Mouse (Mus musculus) gastrocnemius, postnatal 25 days (tissue): ENCODE results near the gene Zfp704. TPM values are rescaled to one million over a fixed set of nuclear protein-coding genes. Genes with fewer than 3 reads are reported as not detected.

Source experiments
- DNase-seq: peaks from one replicate; pipeline ENCODE4 v3.0.0; 2022
- total RNA-seq, 2 experiments: library from RNA; stranded (reverse); gene quantifications; 1 replicate in 1 of 2; 2 replicates in 1 of 2; pipeline ENCODE4 v1.2.3; 2021

Gene Zfp704
- total RNA-seq, 2 experiments from 2014 or later, result 5.1 to 5.2 TPM

DNA sequence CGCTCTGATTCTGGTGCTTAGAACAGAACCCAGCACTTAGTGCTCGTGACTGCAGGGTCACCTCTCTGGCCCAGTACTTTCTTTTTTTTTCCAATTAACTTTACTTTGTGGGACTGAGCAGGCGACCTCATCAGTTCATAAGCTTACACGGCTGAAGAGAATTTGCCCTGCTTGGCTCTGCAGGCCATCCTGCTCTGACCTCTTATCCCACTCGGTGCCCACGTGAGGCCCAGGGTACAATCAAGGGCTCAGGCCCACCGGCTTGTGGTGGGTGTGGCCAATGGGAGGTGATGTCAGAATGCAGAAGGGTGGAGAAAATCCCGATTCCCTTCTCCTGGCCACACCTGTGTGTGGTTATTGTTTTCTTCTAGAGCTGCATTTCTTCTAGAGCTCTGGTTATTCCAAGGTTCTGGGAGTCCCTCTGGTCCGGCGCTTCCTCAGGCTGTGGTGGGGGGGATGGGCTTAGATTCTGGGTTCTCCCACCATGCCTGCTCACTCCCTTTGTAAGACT, 153.4 kb downstream of the Zfp704 start:
- no peak for DNase-seq

DNA sequence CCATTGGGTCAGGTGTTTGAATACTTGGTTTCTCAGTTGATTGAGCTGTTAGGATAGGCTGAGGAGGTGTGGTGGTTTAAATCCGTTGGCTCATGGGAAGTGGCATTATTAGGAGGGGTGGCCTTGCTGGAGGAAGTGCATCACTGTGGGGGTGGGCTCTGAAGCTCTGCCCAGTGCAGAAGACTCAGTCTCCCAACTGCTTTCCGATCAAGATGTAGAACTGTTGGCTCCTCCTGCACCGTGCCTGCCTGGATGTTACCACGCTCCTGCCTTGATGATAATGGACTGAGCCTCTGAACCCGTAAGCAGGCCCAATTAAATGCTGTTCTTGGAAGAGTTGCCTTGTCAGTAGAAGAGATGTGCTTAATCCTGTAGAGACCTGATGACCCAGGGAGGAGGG, 154.5 kb downstream of the Zfp704 start:
- DNase-seq, result no peak

DNA sequence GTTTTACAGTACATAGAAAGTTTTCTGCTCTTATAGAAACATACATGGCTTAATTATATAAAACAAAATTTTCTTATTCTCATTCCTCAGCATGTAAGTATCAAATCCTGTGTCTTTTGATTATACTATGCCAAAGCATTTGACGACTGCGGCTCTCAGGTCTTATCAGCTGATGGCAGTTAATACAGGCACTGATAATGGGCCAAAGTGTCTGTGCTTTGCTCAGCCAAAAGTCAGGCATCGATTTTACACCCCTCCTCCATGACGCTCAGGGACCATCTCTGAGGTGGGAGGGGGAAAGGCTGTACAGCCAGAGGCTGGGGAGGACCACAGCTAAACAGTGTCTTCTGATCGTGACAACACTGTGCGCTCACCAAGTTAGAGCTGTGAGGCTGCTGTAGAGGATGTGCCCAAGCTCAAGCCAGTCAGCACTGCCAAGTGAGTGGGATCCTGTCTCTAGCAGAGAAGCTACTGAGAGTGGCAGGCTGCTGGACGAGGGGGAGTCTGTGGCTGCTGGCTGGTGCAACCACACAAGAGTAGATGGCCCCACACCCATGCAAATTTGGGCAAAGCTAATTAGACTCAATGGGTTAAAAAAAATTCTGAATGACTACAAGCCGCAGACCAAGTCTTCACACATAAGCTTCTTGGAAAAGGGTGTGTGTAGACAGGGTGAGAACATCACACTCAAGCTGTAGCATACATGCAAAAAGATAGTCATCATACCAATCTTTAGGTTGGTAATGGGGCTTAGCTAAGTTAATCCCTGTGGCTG, 155.1 kb downstream of the Zfp704 start:
- DNase-seq, result no peak

DNA sequence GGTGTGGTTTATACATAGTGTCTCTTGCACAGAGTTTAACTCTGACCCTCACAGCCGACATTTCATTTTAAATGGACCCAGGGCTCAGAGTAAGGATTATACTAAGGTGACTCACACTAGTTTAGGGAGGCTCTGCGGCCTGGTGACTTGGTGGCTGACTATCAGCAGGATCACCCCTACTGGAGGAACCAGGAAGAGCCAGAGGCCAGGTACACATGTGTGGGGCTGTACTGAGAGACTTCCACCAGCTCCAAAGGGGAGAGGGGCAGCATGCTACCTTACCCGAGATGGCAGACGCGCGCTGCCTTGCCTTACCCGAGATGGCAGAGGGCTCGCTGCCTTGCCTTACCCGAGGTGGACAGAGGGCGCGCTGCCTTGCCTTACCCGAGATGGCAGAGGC, 159.4 kb downstream of the Zfp704 start:
- DNase-seq, result no peak

DNA sequence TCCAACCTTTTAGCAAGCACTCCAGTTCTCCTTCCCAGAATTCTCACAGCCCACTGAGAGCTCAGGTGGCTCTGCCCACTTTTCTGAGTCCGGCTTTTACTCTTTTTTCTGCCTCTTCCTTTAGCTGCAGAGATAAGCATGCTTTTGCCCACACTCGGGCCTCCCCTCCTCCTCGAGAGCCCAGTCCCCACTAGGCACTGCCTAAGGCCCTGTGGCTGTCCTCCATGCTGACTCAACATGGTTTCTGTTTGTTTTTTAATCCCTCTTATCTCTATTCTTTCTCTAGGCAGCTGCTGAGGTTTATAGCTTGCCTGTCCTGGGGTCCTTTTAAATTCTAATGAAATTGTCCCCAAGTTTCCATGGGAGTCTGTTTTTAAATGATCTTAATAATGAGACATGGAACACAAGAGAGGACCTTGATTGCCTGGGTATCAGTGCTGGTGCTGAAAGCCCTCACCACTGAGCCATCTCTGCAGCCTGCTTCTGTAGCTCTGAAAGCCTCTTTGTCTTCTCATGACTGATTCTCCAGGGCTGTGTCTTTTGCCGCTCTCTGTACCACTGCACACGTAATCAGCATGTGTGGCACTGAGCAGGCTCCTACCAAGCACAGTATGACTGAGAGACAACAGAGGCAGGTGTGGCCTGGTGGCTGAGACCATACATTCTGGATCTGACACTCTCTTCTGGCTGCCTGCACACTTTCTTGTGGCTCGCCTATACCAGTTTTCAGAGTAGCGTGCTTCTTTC, 160.5 kb downstream of the Zfp704 start:
- DNase-seq, result no peak

DNA sequence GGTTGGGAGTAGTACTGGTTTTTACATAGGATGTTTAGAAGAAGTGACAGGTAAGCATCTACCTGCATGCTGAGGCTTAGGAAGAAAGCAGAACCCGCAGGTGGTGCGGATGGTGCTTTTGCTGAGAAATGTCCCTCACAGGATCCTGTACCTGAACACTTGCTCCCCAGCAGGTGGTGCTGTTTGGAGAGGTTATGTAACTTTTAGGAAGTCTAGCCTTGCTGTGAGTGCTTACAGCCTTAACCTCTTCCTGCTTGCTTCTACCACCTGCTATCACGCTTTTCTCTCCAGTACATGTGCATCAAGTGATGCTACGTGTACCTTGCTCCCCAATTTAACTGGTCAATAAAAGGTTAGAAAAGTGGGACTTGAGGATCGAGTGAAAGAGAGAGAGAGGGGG, 161.3 kb downstream of the Zfp704 start:
- no peak for DNase-seq

DNA sequence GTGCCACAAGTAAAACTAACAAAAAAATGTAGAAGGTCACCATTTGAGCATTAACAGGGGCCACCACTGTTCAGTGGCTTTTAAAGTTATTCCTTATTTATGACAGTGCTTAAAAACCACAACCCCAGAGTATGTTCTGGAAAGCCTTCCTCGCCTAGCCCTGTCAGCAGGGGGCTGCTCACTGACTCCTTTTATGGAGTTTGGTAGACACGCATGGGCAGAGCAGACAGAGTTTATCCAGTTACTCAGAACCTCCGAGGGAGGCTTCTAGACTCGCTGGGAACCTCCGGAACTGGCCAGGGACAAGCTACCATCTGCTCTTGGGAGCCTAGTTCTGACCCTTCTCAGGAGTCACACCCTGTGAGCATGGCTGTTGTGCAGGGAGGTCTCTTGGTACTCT, 165.3 kb downstream of the Zfp704 start:
- no peak for DNase-seq

DNA sequence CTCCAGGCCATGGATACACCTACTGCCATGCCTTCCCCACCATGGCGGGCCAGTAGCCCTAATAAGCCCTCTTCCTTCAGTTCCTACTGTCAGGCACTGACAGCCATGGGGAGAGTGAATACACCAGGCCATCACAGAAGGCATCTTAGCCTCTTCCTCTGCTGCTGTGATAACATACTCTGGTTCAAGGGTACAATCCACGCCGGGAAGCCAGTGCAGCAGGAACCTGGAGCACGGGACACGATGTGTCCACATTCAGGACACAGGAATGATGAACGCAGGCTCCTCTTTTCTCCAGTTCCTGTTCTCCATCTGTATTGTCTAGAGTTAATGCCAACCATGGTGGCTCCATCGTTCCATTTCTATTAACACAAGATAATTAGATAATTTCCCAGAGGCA, 165.9 kb downstream of the Zfp704 start:
- no peak for DNase-seq

DNA sequence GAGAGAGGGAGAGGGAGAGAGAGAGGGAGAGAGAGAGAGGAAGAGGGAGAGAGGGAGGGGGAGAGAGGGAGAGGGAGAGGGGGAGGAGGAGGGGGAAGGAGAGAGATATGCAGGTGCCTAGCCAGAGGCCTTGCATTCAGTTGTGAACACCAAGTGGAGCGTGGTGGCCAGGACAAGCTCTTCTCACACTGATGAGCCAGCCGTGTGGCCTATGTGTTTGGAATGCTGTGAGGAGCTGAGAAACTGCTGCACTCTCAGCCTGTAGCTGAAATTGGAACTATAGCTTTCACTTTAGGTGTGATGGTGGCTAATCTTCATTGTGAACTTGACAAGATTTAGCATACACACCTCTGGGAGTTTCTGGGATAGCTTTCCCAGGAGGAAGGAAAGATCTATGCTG, 166.4 kb downstream of the Zfp704 start:
- no peak for DNase-seq

DNA sequence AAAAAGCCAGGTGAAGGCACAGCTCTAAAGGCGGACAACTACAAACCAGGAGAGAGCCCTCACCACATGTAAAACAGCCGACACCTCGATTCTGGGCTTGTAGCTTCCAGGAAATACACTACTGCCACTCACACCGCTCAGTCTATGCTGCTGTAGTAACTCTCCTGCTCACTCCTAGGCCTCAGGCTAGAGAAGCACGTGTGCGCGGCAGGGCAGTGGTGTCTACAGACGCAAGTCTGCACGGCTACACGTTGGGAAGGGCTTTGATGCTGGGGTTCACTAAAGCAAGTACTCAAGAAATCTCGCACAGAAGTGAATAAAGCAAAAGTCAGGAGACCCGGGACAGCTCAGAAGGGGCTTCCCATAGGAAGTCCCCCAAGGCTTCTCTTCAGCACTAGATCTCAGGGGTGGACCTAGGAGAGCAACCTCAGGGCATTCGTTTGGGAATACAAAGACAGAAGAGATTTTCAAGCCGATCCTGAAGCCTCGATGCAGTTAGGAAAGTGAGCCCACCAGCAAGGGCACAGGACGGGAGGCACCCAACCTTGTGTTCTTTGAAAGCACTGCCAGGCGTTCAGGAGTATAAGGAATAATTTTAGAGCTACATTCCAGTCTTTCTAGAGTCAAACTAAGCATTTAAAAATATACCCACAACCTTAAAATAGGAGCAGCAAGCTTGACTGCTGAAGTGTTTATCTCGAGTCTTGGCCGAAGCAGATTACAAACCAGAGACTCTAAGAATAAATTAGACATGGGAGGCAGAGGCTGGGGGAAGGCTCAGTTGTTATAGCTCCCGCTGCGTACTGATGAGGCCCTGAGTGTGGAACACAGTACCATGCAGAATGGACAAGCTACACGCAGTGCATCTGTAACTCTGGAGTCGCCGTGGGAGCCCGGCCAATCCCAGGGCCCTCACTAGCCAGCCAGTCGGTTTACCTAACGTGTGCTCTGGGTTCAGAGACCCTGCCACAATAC, 168.0 kb downstream of the Zfp704 start:
- no peak for DNase-seq

DNA sequence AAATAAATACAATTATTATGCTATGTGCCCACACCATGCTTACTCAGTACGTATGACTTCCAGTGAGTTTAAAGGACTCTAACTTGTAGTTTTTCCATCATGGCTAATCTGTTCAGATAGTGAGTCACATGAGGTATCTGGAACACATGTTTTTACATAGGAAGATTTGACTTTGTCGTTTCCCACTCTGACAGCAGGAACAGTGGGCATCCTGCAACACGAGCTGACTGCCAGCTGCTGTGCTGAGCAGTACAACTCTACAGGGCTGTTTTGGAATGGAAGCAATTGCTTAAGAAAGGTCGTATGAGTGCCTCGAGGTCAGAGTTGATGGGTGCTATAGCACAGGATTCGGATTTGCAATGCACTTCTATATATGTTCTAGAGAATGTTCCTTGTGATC, 169.4 kb downstream of the Zfp704 start:
- no peak for DNase-seq

DNA sequence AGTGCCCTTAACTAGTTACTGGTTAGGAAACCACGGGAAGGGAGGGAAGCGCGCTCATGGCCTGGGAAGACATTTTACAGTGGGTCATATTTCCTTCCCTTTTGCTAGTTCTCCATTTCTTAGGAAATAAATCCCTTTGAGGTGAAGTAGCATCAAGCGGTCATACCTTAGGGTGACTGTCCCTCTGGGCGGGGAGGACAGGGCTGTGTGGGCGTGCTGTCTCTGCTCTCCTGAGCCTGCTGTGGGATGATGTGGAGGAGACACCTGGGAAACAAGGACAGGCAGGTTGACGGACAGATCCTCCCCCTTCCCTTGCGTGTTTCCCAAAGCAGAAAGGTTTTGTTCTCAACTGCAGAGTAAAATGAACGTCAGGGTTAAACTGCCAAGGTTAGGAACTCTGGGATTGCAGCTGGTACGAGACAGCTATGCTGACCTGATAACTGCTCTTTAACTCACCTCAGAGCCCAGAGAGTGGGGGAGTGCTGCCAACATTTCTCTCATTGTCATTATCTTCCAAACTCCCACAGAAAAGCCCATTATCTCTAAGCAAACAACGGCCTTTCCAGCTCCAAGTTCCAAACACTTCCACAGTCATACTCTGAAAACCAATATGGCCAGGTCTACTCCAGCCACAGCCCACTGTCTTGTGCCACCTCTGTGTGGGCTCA, 170.1 kb downstream of the Zfp704 start:
- no peak for DNase-seq

DNA sequence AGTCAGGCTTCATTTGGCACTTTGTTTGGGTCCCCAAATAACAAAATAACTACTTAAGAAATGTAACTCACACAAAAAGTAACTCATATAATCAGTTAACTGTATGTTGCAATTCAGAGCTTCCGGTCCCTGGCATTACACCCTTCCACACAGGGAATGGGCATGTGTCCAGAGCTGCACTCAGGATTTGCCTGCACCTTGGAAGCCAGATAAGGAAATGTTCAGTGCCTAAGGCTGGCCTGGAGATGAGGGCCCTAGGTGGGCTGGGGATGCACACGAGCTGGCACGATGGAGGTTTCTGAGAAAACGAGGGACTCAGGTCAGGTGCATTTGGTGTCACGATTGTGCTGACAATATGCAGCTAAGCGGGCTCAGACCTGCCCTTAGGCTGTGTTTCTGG, 173.6 kb downstream of the Zfp704 start:
- DNase-seq, result no peak

DNA sequence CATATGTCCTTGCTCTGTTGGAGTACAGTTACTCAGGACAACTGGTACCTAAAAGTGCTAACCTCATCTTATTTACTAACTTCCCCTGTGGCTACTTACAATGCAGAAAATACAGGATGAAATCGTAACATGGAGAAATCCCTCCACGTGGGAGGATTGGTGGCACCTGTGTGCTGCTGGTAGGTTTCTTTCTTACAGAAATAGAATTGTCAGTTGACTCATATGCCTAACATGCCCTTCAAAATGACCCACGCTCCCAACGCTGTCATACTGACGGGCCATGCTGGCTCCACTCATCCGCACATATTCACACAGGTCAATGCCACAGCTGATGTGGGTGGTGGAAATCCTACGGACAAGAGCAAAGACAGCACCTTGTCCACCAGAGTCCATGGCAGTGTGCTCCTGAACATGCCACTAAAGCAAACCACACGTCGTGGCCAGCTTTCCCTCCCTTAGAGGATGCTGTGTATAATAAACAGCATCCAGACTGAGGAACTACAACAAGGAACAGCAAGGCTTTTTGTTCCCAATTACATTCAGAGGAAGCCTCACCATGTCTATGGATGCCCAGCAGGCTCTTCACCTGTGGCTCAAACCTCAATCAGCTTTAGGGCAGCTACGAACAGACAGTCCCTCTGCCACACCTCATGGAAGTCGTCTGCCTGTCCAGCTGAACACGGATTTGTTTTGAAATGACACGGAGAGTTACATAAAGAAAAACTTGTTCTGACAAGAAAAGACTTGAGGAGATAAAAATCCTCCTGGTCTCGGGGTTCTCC, 175.3 kb downstream of the Zfp704 start:
- no peak for DNase-seq

DNA sequence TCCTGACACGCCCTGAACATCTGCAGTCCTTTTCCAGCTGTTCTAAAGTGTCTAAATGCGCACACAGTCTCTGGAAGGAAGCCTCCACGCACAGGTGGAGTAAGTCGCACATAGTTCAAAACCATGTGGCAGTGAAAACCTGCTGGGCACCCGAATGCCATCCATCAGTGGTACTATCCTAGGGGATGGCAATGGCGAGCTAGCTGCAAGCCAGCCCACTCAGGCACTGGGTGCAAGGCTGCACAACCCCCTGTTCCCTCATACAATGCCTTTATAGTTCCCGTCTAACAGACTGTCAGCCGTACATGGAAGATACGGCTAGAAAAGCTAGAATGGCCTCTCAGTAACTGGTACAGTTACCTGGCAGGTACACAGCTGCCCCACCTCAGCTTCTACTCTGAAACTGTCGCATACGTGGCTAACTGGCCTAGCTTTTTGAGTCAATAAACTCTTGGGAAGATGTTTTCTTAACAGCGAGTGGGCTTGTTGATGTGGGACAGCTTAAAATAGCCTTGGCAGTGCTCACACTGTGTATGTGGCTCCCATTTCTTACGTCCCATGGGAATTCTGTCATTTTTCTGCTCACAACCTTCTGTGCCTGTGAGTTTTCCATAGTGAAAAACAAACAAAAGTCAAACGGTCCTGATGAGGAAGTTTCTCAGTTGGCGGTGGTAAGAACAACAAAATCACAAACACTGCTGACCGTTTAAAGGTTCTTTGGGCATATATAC, 176.9 kb downstream of the Zfp704 start:
- DNase-seq, result no peak

DNA sequence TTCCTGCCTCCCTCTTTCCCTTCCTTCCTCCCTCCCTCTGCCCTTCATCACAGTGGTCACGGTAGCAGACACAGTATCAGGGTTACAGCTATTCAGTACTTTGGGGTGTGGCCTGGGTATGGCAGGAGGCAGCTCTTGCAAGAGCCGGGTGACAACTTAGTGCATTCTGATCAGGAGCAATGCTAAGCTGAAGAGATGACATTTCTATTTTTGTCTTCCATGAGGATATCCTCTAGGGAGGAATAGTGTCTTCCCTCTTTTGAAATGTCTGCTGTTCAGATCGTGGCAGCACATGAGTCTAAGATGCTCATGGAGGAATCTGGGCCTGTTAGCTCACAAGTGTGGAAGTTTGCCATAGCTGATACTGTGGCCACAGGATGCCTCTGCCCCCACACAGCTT, 177.7 kb downstream of the Zfp704 start:
- DNase-seq, result no peak

DNA sequence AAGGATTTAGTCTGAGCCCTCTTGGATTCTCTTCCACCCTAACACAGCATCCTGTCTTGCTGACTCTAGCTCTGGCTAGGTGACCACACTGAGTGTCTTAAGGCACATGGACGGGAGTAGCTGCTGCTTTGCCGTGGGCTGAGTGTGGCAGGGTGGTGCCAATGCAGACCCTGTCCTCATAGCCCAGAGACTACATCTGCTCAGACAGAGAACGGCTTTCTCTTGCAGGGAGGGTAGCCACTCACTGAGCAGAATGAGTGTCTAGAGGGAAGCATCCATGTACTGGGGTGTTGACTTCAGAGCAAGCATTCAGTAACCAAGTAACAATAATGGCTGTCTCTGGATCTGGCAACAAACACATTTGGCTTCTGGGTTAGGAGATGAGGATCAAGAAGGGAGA, 179.9 kb downstream of the Zfp704 start:
- no peak for DNase-seq

DNA sequence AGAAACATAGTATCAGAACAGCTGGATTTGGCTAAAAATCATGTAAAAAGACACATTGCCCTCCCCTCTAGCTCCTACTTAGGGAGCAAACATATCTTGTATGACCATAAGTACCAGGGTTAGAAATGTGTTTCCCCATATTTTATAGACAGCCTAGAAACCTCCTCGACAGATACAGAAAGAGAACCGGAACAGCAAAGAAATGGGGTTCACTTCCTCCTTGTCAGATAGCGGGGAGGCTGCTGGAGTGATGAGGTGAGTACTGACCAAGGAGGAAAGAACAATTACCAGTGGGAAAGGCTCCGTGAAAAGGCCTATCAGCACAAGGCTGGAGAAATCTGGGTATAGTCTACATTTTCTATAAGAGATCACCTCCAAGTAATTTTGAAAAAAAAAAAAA, 182.1 kb downstream of the Zfp704 start:
- no peak for DNase-seq

DNA sequence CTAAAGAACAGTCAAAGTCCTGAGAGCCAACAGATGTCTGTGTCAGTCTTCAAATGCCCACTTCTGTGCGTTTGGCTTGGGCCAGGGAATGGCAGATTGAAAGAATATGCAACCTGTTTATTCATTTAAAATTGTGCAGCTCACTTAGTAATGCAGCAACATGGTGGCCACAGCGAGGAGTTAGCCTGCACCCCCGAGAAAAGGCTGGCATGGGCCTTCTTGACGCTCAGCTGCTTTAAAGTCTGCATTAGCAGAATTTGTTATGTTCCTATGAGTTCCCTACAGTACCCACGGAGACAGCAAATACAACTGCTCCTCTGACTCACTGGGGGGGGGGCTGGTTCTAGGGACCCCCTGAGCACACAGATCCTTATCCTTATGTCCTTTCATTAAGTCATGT, 184.2 kb downstream of the Zfp704 start:
- DNase-seq, result no peak

DNA sequence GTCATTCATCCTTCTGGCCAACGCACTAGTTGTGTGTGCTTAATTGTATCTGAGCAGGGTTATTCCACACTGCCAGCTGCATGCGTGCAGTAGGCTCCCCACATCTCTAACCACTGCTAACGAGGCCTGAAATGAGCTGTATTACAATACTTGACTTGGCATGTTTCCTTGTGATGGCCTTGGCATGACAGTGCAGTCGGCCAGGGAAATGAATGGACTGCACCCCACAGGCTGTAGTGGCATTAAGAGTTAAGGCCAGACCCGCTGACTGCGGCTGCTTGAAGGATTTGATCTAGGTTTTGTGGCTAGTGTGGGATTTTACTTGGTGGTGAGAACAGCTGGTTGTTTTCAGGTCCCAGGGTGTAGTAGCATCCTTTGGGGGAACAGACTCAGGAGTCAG, 185.2 kb downstream of the Zfp704 start:
- no peak for DNase-seq
